Mouse (Mus musculus): ENCODE data around the gene Pklr. TPM values are rescaled to one million over a fixed set of nuclear protein-coding genes. Genes with fewer than 3 reads are reported as not detected.

The Pklr gene
- polyA plus RNA-seq, 1 experiment, result not detected

DNA sequence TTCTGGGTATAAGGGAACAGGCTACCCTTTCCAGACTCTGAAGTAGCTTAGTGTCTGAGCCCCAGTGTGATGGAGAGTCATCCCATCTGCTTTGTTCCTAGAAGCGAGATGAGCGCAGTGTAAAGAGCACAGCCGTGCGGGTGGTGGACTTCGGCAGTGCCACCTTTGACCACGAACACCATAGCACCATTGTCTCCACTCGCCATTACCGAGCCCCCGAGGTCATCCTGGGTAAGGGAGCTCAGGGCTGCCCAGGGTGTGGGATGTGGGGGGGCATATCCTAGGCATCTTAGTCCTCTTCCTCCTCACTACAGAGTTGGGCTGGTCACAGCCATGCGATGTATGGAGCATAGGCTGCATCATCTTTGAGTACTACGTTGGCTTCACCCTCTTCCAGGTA, 38.9 kb downstream of the Pklr start:
- no peak for TF ChIP-seq MYOG (IDR thresholded peaks at IDR 0.05; ENCODE audit: control insufficient read depth, extremely low read depth, insufficient read length)
- TF ChIP-seq MYOD1 (IDR thresholded peaks at IDR 0.05; ENCODE audit: control insufficient read depth, insufficient read length, low read depth), result no peak
- TF ChIP-seq CTCF (IDR thresholded peaks at IDR 0.05; ENCODE audit: control insufficient read depth, insufficient read depth, insufficient read length), result no peak
- TF ChIP-seq MAX (IDR thresholded peaks at IDR 0.05), result no peak
- no peak for TF ChIP-seq CEBPB (IDR thresholded peaks at IDR 0.05; ENCODE audit: low read depth)
- TF ChIP-seq USF1 (IDR thresholded peaks at IDR 0.05; ENCODE audit: low read depth), result no peak
- no peak for TF ChIP-seq FOSL1 (IDR thresholded peaks at IDR 0.05; ENCODE audit: insufficient read depth, low read length, poor library complexity, severe bottlenecking)
- Histone ChIP-seq H3K79me2 (ENCODE audit: control insufficient read depth, insufficient read depth) (peaks cover 22% of the 10 kb centered on the region), H3K79me3 (ENCODE audit: low read depth) (peaks cover 13% of the 10 kb centered on the region), H3ac (ENCODE audit: control insufficient read depth, insufficient read length, low read depth) (no peak overlapping the region), H3K36me3 (ENCODE audit: control insufficient read depth, insufficient read depth) (peaks cover 79% of the 10 kb centered on the region), H3K4me3 (ENCODE audit: insufficient read depth, poor library complexity, severe bottlenecking) (no peak overlapping the region), H3K27me3 (ENCODE audit: control insufficient read depth, insufficient read depth, insufficient read length) (no peaks in the 10 kb centered on the region)

DNA sequence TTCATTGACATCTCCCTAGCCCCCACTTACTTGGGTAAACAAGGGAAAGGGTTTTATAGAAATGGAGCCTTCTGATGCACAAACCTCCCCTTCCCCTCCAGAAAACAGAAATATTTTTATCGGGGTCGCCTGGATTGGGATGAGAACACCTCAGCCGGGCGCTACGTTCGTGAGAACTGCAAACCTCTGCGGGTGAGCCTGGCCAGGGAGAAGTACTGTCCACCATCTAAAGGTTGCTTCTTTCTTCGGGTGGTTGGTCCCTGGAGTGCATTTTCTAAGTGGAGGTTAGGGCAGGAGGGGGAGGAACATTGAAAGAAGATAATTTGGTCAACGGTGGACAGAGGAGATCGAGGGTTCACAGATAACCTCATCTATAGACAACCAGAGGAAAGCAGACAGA, 39.6 kb downstream of the Pklr start:
- Histone ChIP-seq H3K79me3 (ENCODE audit: low read depth) (peaks cover 13% of the 10 kb centered on the region), H3K27me3 (ENCODE audit: control insufficient read depth, insufficient read depth, insufficient read length) (no peaks in the 10 kb centered on the region), H3K4me3 (ENCODE audit: insufficient read depth, poor library complexity, severe bottlenecking) (no peak overlapping the region), H3K36me3 (ENCODE audit: control insufficient read depth, insufficient read depth) (peaks cover 79% of the 10 kb centered on the region), H3K79me2 (ENCODE audit: control insufficient read depth, insufficient read depth) (peaks cover 22% of the 10 kb centered on the region), H3ac (ENCODE audit: control insufficient read depth, insufficient read length, low read depth) (no peak overlapping the region)
- no peak for TF ChIP-seq FOSL1 (IDR thresholded peaks at IDR 0.05; ENCODE audit: insufficient read depth, low read length, poor library complexity, severe bottlenecking)
- no peak for TF ChIP-seq USF1 (IDR thresholded peaks at IDR 0.05; ENCODE audit: low read depth)
- no peak for TF ChIP-seq CTCF (IDR thresholded peaks at IDR 0.05; ENCODE audit: control insufficient read depth, insufficient read depth, insufficient read length)
- TF ChIP-seq MAX (IDR thresholded peaks at IDR 0.05), result no peak
- TF ChIP-seq MYOG (IDR thresholded peaks at IDR 0.05; ENCODE audit: control insufficient read depth, extremely low read depth, insufficient read length), result no peak
- no peak for TF ChIP-seq CEBPB (IDR thresholded peaks at IDR 0.05; ENCODE audit: low read depth)
- TF ChIP-seq MYOD1 (IDR thresholded peaks at IDR 0.05; ENCODE audit: control insufficient read depth, insufficient read length, low read depth), result no peak

DNA sequence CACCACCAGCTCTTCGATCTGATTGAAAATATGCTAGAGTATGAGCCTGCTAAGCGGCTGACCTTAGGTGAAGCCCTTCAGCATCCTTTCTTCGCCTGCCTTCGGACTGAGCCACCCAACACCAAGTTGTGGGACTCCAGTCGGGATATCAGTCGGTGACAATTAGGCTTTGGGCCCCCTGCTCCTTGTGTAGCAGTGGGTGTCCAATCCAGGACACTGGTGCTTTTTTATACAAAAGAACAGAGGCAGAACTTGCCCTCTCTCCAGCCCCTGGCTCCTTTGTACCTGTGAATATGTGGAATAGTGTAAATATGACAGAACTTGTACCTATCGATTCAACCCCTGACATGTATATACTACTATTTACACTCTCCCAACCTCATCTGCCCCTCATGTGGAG, 40.5 kb downstream of the Pklr start:
- H3K36me3 ChIP-seq (ENCODE audit: control insufficient read depth, insufficient read depth), result peaks cover 79% of the 10 kb centered on the region
- peaks cover 13% of the 10 kb centered on the region for H3K79me3 ChIP-seq (ENCODE audit: low read depth)
- H3K79me2 ChIP-seq (ENCODE audit: control insufficient read depth, insufficient read depth), result peaks cover 22% of the 10 kb centered on the region
- H3K27me3 ChIP-seq (ENCODE audit: control insufficient read depth, insufficient read depth, insufficient read length), result no peaks in the 10 kb centered on the region
- no peak overlapping the region for H3K4me3 ChIP-seq (ENCODE audit: insufficient read depth, poor library complexity, severe bottlenecking)
- no peak overlapping the region for H3ac ChIP-seq (ENCODE audit: control insufficient read depth, insufficient read length, low read depth)
- TF ChIP-seq USF1 (IDR thresholded peaks at IDR 0.05; ENCODE audit: low read depth) (no peak), MAX (IDR thresholded peaks at IDR 0.05) (no peak), CTCF (IDR thresholded peaks at IDR 0.05; ENCODE audit: control insufficient read depth, insufficient read depth, insufficient read length) (no peak), MYOG (IDR thresholded peaks at IDR 0.05; ENCODE audit: control insufficient read depth, extremely low read depth, insufficient read length) (no peak), MYOD1 (IDR thresholded peaks at IDR 0.05; ENCODE audit: control insufficient read depth, insufficient read length, low read depth) (no peak), CEBPB (IDR thresholded peaks at IDR 0.05; ENCODE audit: low read depth) (no peak), FOSL1 (IDR thresholded peaks at IDR 0.05; ENCODE audit: insufficient read depth, low read length, poor library complexity, severe bottlenecking) (no peak)

DNA sequence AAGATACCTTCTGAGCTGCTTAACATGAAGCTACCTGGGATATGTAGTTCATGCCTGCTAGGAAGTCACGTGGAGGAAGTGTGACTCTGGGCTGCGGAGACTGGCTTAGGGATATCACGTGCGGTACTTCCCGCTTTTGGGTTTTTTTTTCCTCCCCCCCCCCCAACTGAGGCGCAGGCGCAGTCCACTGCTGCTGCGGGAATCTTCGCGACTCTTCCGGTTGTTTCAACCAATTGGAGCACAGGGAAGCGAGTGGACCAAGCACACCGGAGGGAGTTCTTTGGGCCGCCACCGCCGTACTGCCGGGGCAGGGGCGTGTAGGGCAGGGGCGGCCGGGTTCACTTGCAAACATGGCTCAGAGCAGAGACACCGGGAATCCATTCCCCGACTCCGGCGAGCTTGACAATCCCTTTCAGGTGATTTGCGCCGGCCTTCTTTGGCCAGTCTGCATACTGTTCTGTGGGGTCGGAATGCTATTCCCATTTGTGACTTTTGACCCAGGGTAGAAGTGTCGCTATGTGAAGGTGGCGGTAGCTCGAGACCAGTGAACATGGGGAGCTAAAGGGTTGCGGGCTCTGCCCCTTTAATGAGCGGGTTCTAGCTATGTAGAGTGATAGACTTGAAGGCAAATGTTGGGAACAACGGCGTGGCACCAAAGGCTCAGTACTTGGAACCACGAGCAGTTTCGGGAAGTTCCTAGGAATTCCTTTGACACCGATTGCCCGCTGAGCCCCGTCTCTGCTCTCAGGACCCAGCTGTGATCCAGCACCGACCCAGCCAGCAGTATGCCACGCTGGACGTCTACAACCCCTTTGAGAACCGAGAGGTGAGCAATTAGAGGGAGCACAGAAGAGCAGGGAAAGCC, 41.5 kb downstream of the Pklr start, which contains the start of gene Scamp3:
Gene Scamp3 (plus strand): TSS at position 232 of the 865 bp plus-strand sequence.
- TF ChIP-seq MYOG (IDR thresholded peaks at IDR 0.05; ENCODE audit: control insufficient read depth, extremely low read depth, insufficient read length) (no peak), FOSL1 (IDR thresholded peaks at IDR 0.05; ENCODE audit: insufficient read depth, low read length, poor library complexity, severe bottlenecking) (no peak), USF1 (IDR thresholded peaks at IDR 0.05; ENCODE audit: low read depth) (peak; percentile 100), MAX (IDR thresholded peaks at IDR 0.05) (peak; percentile 83), CTCF (IDR thresholded peaks at IDR 0.05; ENCODE audit: control insufficient read depth, insufficient read depth, insufficient read length) (no peak), MYOD1 (IDR thresholded peaks at IDR 0.05; ENCODE audit: control insufficient read depth, insufficient read length, low read depth) (no peak), CEBPB (IDR thresholded peaks at IDR 0.05; ENCODE audit: low read depth) (no peak)
- Histone ChIP-seq H3K36me3 (ENCODE audit: control insufficient read depth, insufficient read depth) (peaks cover 77% of the 10 kb centered on the region), H3ac (ENCODE audit: control insufficient read depth, insufficient read length, low read depth) (peak within 1 kb of the TSS; percentile 85), H3K79me2 (ENCODE audit: control insufficient read depth, insufficient read depth) (peaks cover 22% of the 10 kb centered on the region), H3K4me3 (ENCODE audit: insufficient read depth, poor library complexity, severe bottlenecking) (peak within 1 kb of the TSS; percentile 76), H3K27me3 (ENCODE audit: control insufficient read depth, insufficient read depth, insufficient read length) (no peaks in the 10 kb centered on the region), H3K79me3 (ENCODE audit: low read depth) (peaks cover 13% of the 10 kb centered on the region)

DNA sequence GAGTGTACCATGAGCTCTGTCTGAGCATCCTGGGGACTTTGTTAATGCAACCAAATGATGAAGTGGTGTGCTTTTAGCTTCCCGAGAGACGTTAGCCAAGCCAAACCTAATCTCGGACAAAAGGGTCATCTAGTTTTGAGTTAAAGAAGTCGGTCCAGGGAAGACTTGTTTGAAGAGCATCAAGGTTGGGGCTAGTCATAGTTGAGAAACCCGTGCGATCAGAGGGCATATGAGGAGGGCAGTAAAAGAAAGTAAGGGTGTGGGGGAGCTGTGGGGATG, 42.1 kb downstream of the Pklr start:
- Histone ChIP-seq H3K79me3 (ENCODE audit: low read depth) (peaks cover 13% of the 10 kb centered on the region), H3K4me3 (ENCODE audit: insufficient read depth, poor library complexity, severe bottlenecking) (peak overlapping the region; percentile 76), H3K79me2 (ENCODE audit: control insufficient read depth, insufficient read depth) (peaks cover 22% of the 10 kb centered on the region), H3K36me3 (ENCODE audit: control insufficient read depth, insufficient read depth) (peaks cover 71% of the 10 kb centered on the region), H3K27me3 (ENCODE audit: control insufficient read depth, insufficient read depth, insufficient read length) (no peaks in the 10 kb centered on the region), H3ac (ENCODE audit: control insufficient read depth, insufficient read length, low read depth) (peak overlapping the region; percentile 85)
- TF ChIP-seq MYOD1 (IDR thresholded peaks at IDR 0.05; ENCODE audit: control insufficient read depth, insufficient read length, low read depth) (no peak), MYOG (IDR thresholded peaks at IDR 0.05; ENCODE audit: control insufficient read depth, extremely low read depth, insufficient read length) (no peak), MAX (IDR thresholded peaks at IDR 0.05) (no peak), USF1 (IDR thresholded peaks at IDR 0.05; ENCODE audit: low read depth) (no peak), CEBPB (IDR thresholded peaks at IDR 0.05; ENCODE audit: low read depth) (no peak), CTCF (IDR thresholded peaks at IDR 0.05; ENCODE audit: control insufficient read depth, insufficient read depth, insufficient read length) (no peak), FOSL1 (IDR thresholded peaks at IDR 0.05; ENCODE audit: insufficient read depth, low read length, poor library complexity, severe bottlenecking) (no peak)
